Mouse (Mus musculus): ENCODE measurements around the gene B9d2. TPM values are rescaled to one million over a fixed set of nuclear protein-coding genes. Genes with fewer than 3 reads are reported as not detected.

B9d2 gene
- 21.8 and 24.6 TPM in 2 replicates for polyA plus RNA-seq (2012; rRNA removed)

- under 1% methylated on average over 46 of the region's 46 CpGs for WGBS
- peak; percentile 84 for DNase-seq (ENCODE audit: low read depth, low spot score)
Measured at GRCm38 (mm10) chr7:25680514-25681258, at the start of gene B9d2. Gene B9d2 (plus strand): TSS chr7:25680780.

GRCm38 (mm10) chr7:25632679-25633078, 47.9 kb upstream of the B9d2 start:
- WGBS = 81% methylated on average over 5 of the region's 5 CpGs
- no peak for DNase-seq (ENCODE audit: low read depth, low spot score)

GRCm38 (mm10) chr7:25636373-25636772, 44.2 kb upstream of the B9d2 start:
- no peak for DNase-seq (ENCODE audit: low read depth, low spot score)
- 11% methylated on average over 3 of the region's 3 CpGs for WGBS

GRCm38 (mm10) chr7:25637099-25637498, 43.5 kb upstream of the B9d2 start:
- WGBS = 92% methylated on average over 5 of the region's 5 CpGs
- no peak for DNase-seq (ENCODE audit: low read depth, low spot score)

- 96% methylated on average over 4 of the region's 4 CpGs for WGBS
- DNase-seq (ENCODE audit: low read depth, low spot score) = no peak
Measured at GRCm38 (mm10) chr7:25639754-25640153, 40.8 kb upstream of the B9d2 start.

GRCm38 (mm10) chr7:25644136-25644535, 36.4 kb upstream of the B9d2 start:
- 81% methylated on average over 10 of the region's 10 CpGs for WGBS
- no peak for DNase-seq (ENCODE audit: low read depth, low spot score)

- DNase-seq (ENCODE audit: low read depth, low spot score) = no peak
- 86% methylated on average over 4 of the region's 4 CpGs for WGBS
Measured at GRCm38 (mm10) chr7:25644631-25645030, 35.9 kb upstream of the B9d2 start.

GRCm38 (mm10) chr7:25645074-25645473, 35.5 kb upstream of the B9d2 start:
- WGBS = 70% methylated on average over 14 of the region's 14 CpGs
- DNase-seq (ENCODE audit: low read depth, low spot score) = no peak

- WGBS = 65% methylated on average over 5 of the region's 5 CpGs
- no peak for DNase-seq (ENCODE audit: low read depth, low spot score)
Measured at GRCm38 (mm10) chr7:25647574-25648123, 32.9 kb upstream of the B9d2 start.

- WGBS = 71% methylated on average over 5 of the region's 5 CpGs
- DNase-seq (ENCODE audit: low read depth, low spot score) = no peak
Measured at GRCm38 (mm10) chr7:25649839-25650238, 30.7 kb upstream of the B9d2 start.

- DNase-seq (ENCODE audit: low read depth, low spot score) = no peak
- 92% methylated on average over 8 of the region's 8 CpGs for WGBS
Measured at GRCm38 (mm10) chr7:25651281-25651680, 29.3 kb upstream of the B9d2 start.

- WGBS = 76% methylated on average over 12 of the region's 12 CpGs
- no peak for DNase-seq (ENCODE audit: low read depth, low spot score)
Measured at GRCm38 (mm10) chr7:25652244-25652759, 28.3 kb upstream of the B9d2 start.

- DNase-seq (ENCODE audit: low read depth, low spot score) = no peak
- 55% methylated on average over 11 of the region's 11 CpGs for WGBS
Measured at GRCm38 (mm10) chr7:25655601-25656428, 24.8 kb upstream of the B9d2 start.

- DNase-seq (ENCODE audit: low read depth, low spot score) = no peak
Measured at GRCm38 (mm10) chr7:25657785-25658184, 22.8 kb upstream of the B9d2 start.

GRCm38 (mm10) chr7:25658657-25659472, 21.7 kb upstream of the B9d2 start, which contains the start of the genes Bckdha and Exosc5:
Gene Bckdha (minus strand): TSS chr7:25658981.
Gene Exosc5 (plus strand): TSS chr7:25659164.
- DNase-seq (ENCODE audit: low read depth, low spot score) = peak; percentile 98
- WGBS = under 1% methylated on average over 50 of the region's 50 CpGs

More at GRCm38 (mm10) chr7:25657785-25658184, 22.8 kb upstream of the B9d2 start:
- WGBS = 22% methylated on average over 10 of the region's 10 CpGs

GRCm38 (mm10) chr7:25666381-25666780, 14.2 kb upstream of the B9d2 start:
- 95% methylated on average over 8 of the region's 8 CpGs for WGBS
- no peak for DNase-seq (ENCODE audit: low read depth, low spot score)

- 83% methylated on average over 10 of the region's 10 CpGs for WGBS
- DNase-seq (ENCODE audit: low read depth, low spot score) = no peak
Measured at GRCm38 (mm10) chr7:25669158-25669557, 11.4 kb upstream of the B9d2 start.

GRCm38 (mm10) chr7:25669631-25670030, 10.9 kb upstream of the B9d2 start:
- WGBS = 80% methylated on average over 9 of the region's 9 CpGs
- no peak for DNase-seq (ENCODE audit: low read depth, low spot score)

GRCm38 (mm10) chr7:25670096-25670495, 10.5 kb upstream of the B9d2 start:
- no peak for DNase-seq (ENCODE audit: low read depth, low spot score)
- WGBS = 87% methylated on average over 4 of the region's 4 CpGs
